Mouse (Mus musculus) forebrain, embryonic 12.5 days (tissue): ENCODE measurements around the gene Isl1. TPM values are rescaled to one million over a fixed set of nuclear protein-coding genes. Genes with fewer than 3 reads are reported as not detected.
A peak's percentile ranks its signal among the peaks of the same experiment; 100 is the strongest.

Source experiments
- ATAC-seq: fragments of 200-750 bp; cut with Nextera tagmentation; 2 replicates; pipeline ENCODE4 v1.8.0; 2017; ENCODE audit warnings: moderate TSS enrichment; ENCODE audit not compliant: low FRiP score
- H3K27ac ChIP-seq: fragments of 300-500 bp; sonication (generic); 2 replicates; pipeline ENCODE4 v1.5.1; 2016; ENCODE audit warnings: mild to moderate bottlenecking
- H3K27me3 ChIP-seq: fragments of 300-500 bp; sonication (generic); 2 replicates; pipeline ENCODE4 v1.6.1; 2016; ENCODE audit warnings: mild to moderate bottlenecking
- H3K36me3 ChIP-seq: fragments of 300-500 bp; sonication (generic); replicated peaks from 2 replicates; pipeline ENCODE4 v1.6.1; 2016; ENCODE audit warnings: mild to moderate bottlenecking
- H3K4me1 ChIP-seq: fragments of 300-500 bp; sonication (generic); 2 replicates; pipeline ENCODE4 v1.6.1; 2016
- H3K4me2 ChIP-seq: fragments of 300-500 bp; sonication (generic); 2 replicates; pipeline ENCODE4 v1.6.1; 2016; ENCODE audit warnings: mild to moderate bottlenecking, moderate library complexity
- H3K4me3 ChIP-seq: fragments of 300-500 bp; sonication (generic); replicated peaks from 2 replicates; pipeline ENCODE4 v1.5.1; 2016; ENCODE audit warnings: mild to moderate bottlenecking
- H3K9ac ChIP-seq: fragments of 300-500 bp; sonication (generic); 2 replicates; pipeline ENCODE4 v1.6.1; 2016; ENCODE audit warnings: mild to moderate bottlenecking
- H3K9me3 ChIP-seq: fragments of 300-500 bp; sonication (generic); 2 replicates; pipeline ENCODE4 v1.6.1; 2016
- WGBS: fragments of 180-500 bp; shearing (Covaris S2); methylation state at CpG from one replicate; pipeline ENCODE4 v1.1.7; 2016; 5-methylcytosine and 5-hydroxymethylcytosine counted together
- polyA plus RNA-seq: library from polyadenylated mRNA; unstranded; fragments of >200 nt; fragmentation: Nextera tagmentation; extraction: Ambion mirVana; gene quantifications from 2 replicates; pipeline ENCODE4 v1.2.1, GENCODE M21; 2016

The Isl1 gene
- polyA plus RNA-seq, 1 experiment from 2014 or later = 65.6 TPM

DNA sequence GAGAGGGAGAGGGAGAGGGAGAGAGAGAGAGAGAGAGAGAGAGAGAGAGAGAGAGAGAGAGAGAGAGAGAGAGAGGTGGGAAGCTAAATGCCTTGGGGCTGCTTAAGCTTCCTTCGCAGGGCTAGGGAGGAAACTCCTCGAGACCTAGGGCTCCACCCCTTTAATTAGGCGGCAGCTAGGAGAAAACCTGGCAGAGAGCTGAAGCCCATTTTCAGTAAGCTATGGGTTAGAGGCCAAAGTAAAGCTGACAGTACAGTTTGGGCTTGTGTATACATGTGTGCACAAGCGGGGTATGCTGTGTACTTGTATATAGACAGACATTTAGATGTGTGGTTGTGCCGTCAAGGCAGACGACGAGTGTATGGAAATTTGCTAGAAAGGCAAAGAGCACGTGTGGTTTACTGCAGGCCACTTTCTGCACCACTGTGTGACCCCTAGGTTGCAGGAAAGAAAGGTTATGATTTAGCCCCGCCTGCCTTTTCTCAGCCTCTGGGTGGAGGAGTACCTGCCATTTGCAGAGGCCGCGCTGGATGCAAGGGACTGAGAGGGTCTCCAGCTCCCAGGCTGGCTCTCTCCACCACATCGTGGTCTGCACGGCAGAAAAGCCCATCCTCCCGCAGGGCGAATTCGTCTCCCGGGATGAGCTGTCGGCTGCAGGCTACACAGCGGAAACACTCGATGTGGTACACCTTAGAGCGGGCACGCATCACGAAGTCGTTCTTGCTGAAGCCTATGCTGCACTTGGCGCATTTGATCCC, 4.6 kb downstream of the Isl1 start:
- Histone ChIP-seq H3K27ac (peak overlapping the region; percentile 37; the same call in 1 of the 2 replicates), H3K36me3 (no peaks in the 10 kb centered on the region), H3K4me2 (peak overlapping the region; percentile 45), H3K4me3 (peak overlapping the region; percentile 33), H3K9me3 (no peaks in the 10 kb centered on the region), H3K4me1 (peaks cover 10% of the 10 kb centered on the region; the same call in 1 of the 2 replicates), H3K9ac (peak overlapping the region; percentile 40; the same call in 1 of the 2 replicates), H3K27me3 (peaks cover 84% of the 10 kb centered on the region)
- WGBS = under 1% methylated on average over 25 of the region's 25 CpGs
- ATAC-seq = no peak

GRCm38 (mm10) chr13:116303766-116304165, 5.7 kb downstream of the Isl1 start:
- Histone ChIP-seq H3K36me3 (no peaks in the 10 kb centered on the region), H3K9me3 (no peaks in the 10 kb centered on the region), H3K4me1 (0 out of 2 replicates have a peak, but pooled peaks cover 5% of the 10 kb centered on the region), H3K9ac (0 out of 2 replicates have a peak overlapping the region, but pooled peaks have one; percentile 33), H3K27me3 (peaks cover 82% of the 10 kb centered on the region), H3K4me2 (peak overlapping the region; percentile 45), H3K27ac (peak overlapping the region; percentile 25; the same call in 1 of the 2 replicates), H3K4me3 (peak overlapping the region; percentile 25)
- WGBS = 2% methylated on average over 6 of the region's 6 CpGs
- ATAC-seq = no peak

GRCm38 (mm10) chr13:116302861-116303260, 6.6 kb downstream of the Isl1 start:
- 0 out of 2 replicates have a peak, but pooled peaks cover 5% of the 10 kb centered on the region for H3K4me1 ChIP-seq
- ATAC-seq = no peak
- peak overlapping the region; percentile 29 for H3K4me2 ChIP-seq
- H3K9me3 ChIP-seq = no peaks in the 10 kb centered on the region
- H3K27me3 ChIP-seq = peaks cover 85% of the 10 kb centered on the region
- 4% methylated on average over 15 of the region's 15 CpGs for WGBS
- H3K9ac ChIP-seq = peak overlapping the region; percentile 38; the same call in 1 of the 2 replicates
- H3K27ac ChIP-seq = peak overlapping the region; percentile 13; the same call in 1 of the 2 replicates
- H3K36me3 ChIP-seq = no peaks in the 10 kb centered on the region
- peak overlapping the region; percentile 25 for H3K4me3 ChIP-seq

DNA sequence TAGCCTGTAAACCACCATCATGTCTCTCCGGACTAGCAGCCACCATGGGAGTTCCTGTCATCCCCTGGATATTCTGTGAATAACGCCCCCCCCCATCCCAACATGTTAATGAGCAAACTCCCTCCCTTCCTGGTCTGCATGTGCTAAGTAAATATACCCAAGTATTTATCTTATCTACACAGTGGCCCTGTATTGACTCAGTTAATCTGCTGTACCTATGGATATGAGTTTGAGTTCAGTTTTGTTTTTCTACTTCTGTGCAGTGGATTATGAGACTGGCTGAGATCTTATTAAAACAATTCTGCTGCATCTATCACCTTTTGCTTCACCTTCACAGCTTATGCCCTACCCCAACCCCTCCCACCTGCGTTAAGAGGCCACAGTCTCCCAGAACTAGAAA, 7.8 kb downstream of the Isl1 start:
- peaks cover 91% of the 10 kb centered on the region for H3K27me3 ChIP-seq
- WGBS = 3% methylated on average over 3 of the region's 3 CpGs
- H3K27ac ChIP-seq = no peak overlapping the region
- H3K4me1 ChIP-seq = peaks cover 10% of the 10 kb centered on the region
- H3K36me3 ChIP-seq = no peaks in the 10 kb centered on the region
- H3K4me2 ChIP-seq = no peak overlapping the region
- no peak for ATAC-seq
- no peaks in the 10 kb centered on the region for H3K9me3 ChIP-seq
- H3K4me3 ChIP-seq = no peak overlapping the region
- no peak overlapping the region for H3K9ac ChIP-seq

- Histone ChIP-seq H3K9ac (no peak overlapping the region), H3K9me3 (no peaks in the 10 kb centered on the region), H3K4me2 (no peak overlapping the region), H3K27ac (no peak overlapping the region), H3K4me3 (no peak overlapping the region), H3K27me3 (peaks cover 83% of the 10 kb centered on the region), H3K36me3 (no peaks in the 10 kb centered on the region), H3K4me1 (peaks cover 5% of the 10 kb centered on the region)
- 6% methylated on average over 7 of the region's 7 CpGs for WGBS
- no peak for ATAC-seq
These were observed 10.2 kb downstream of the Isl1 start for GRCm38 (mm10) chr13:116299241-116299640.

DNA sequence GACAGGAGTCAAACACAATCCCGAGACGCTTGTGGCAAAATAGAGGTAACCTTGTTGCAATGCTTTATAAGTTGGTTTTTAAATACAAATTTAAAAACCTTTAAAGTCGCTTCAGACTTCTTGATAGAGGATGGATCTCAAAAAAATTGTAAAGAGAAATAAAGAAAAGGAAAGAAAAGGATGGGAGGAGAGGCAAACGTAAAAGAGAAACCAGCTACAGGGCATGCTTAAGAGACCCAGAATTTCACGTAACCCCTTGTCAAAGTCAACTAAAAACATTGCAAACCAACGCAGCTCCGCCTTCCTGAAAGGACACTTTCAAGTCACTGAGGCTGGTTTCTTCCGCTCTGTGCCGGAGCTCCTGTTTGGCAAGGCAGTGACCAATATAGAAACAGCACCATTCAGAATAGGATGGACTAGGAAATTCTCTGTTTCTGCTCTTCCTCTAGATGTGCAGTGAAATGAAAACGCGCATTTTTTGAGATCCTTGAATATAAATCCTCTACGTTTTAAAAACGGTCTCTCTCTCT, 10.8 kb downstream of the Isl1 start:
- no peak for ATAC-seq
- Histone ChIP-seq H3K27me3 (peaks cover 83% of the 10 kb centered on the region), H3K27ac (no peak overlapping the region), H3K9ac (no peak overlapping the region), H3K4me3 (no peak overlapping the region), H3K9me3 (no peaks in the 10 kb centered on the region), H3K36me3 (no peaks in the 10 kb centered on the region), H3K4me2 (no peak overlapping the region), H3K4me1 (peaks cover 11% of the 10 kb centered on the region)
- WGBS = 4% methylated on average over 13 of the region's 13 CpGs

- no peaks in the 10 kb centered on the region for H3K9me3 ChIP-seq
- no peak overlapping the region for H3K9ac ChIP-seq
- no peak overlapping the region for H3K4me2 ChIP-seq
- H3K27ac ChIP-seq = no peak overlapping the region
- no peaks in the 10 kb centered on the region for H3K36me3 ChIP-seq
- H3K27me3 ChIP-seq = peaks cover 83% of the 10 kb centered on the region
- peaks cover 13% of the 10 kb centered on the region for H3K4me1 ChIP-seq
- 3% methylated on average over 8 of the region's 8 CpGs for WGBS
- ATAC-seq = no peak
- no peak overlapping the region for H3K4me3 ChIP-seq
These were observed 11.5 kb downstream of the Isl1 start for GRCm38 (mm10) chr13:116298001-116298400.

DNA sequence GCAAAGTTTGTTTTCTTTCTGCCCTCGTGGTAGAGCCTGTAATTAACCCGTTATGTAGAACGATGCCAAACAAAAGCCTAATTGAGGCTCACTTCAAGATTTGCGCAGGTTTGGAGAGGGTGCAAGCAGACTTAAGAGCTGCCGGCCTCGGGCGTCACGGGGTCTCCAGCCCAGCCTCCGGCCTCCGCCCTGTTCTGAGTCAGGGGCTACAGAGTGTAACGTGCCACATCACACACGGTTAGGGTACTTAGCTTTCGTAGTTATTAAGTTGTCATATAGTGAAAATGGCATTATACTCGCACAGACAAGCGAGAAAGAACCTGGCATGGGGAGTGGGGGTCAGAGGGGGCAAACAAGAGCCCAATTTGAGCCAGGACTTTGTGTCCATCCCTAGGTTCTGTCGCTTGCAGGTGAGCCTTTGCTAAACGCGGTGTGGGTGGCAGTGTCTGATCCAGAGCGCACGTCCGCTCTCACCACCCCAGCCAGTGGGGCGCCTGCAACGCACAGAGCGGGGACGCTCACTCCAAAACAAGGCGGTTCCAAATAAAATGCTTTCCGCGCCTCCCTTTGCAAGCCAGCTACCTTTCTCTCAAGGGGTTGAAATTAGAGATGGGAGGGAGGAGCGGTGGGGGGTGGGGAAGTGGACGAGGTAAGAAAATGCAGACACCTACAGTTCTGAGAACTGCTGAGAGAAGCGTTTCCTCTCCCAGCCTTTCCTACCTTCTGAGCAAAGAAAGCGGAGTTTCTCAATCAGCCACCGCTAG, 12.3 kb downstream of the Isl1 start:
- under 1% methylated on average over 33 of the region's 33 CpGs for WGBS
- Histone ChIP-seq H3K27ac (no peak overlapping the region), H3K4me2 (peak overlapping the region; percentile 3; the same call in 1 of the 2 replicates), H3K4me3 (no peak overlapping the region; the same call in 1 of the 2 replicates), H3K4me1 (peaks cover 13% of the 10 kb centered on the region), H3K36me3 (no peaks in the 10 kb centered on the region), H3K9me3 (no peaks in the 10 kb centered on the region), H3K9ac (no peak overlapping the region), H3K27me3 (peaks cover 82% of the 10 kb centered on the region)
- ATAC-seq = peak; percentile 67

DNA sequence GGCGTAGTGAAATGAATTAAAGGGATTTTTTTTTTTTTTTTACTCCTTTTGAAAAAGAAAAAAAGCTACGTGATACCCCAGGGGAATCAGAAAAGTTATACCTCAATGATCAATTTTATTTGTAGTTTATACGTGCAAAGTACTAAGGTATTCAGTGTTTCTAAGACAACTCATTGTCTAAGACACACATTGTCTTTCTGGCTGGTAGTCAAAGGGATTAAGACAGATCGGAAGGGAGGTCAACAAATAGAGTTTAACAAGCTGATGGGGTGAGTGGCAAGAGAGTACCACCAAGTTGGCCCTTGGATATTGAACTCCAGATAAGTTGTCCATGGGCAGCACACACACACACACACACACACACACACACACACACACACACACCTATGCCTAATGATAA, 14.1 kb downstream of the Isl1 start:
- no peaks in the 10 kb centered on the region for H3K9me3 ChIP-seq
- H3K4me1 ChIP-seq = peaks cover 13% of the 10 kb centered on the region
- H3K4me3 ChIP-seq = no peak overlapping the region
- no peak overlapping the region for H3K27ac ChIP-seq
- no peak for ATAC-seq
- H3K4me2 ChIP-seq = no peak overlapping the region
- no peak overlapping the region for H3K9ac ChIP-seq
- 3% methylated on average over 4 of the region's 4 CpGs for WGBS
- no peaks in the 10 kb centered on the region for H3K36me3 ChIP-seq
- peaks cover 70% of the 10 kb centered on the region for H3K27me3 ChIP-seq

DNA sequence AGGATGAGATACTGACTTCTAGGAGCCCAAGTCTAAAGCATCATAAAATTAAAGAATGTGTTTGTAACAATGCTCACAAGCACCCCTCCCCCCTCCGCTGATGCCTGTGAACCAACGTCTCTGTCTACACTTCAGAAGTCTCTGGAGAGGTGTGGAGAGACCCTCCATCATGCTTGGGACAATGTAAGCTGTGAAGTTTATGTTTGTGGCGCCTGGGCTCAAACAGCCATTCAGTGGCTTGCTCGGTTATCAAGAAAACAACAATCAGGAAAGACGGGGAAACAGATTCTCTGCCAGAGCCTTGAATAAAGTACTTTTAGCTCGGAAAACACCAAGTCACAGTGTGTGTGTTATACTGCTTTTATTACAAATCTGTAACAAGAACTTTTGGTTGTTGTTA, 14.8 kb downstream of the Isl1 start:
- Histone ChIP-seq H3K36me3 (no peaks in the 10 kb centered on the region), H3K9me3 (no peaks in the 10 kb centered on the region), H3K4me1 (peaks cover 13% of the 10 kb centered on the region), H3K9ac (no peak overlapping the region), H3K4me2 (no peak overlapping the region), H3K4me3 (no peak overlapping the region), H3K27ac (no peak overlapping the region), H3K27me3 (peaks cover 70% of the 10 kb centered on the region)
- no peak for ATAC-seq
- 2% methylated on average over 6 of the region's 6 CpGs for WGBS

- H3K36me3 ChIP-seq = no peaks in the 10 kb centered on the region
- ATAC-seq = peak; percentile 22; the same call in 1 of the 2 replicates
- H3K27ac ChIP-seq = no peak overlapping the region
- WGBS = 0% methylated on average over 11 of the region's 11 CpGs
- peak overlapping the region; percentile 19 for H3K4me3 ChIP-seq
- H3K4me2 ChIP-seq = peak overlapping the region; percentile 39
- no peaks in the 10 kb centered on the region for H3K9me3 ChIP-seq
- no peak overlapping the region for H3K9ac ChIP-seq
- peaks cover 13% of the 10 kb centered on the region for H3K4me1 ChIP-seq
- H3K27me3 ChIP-seq = peaks cover 64% of the 10 kb centered on the region
These were observed 15.4 kb downstream of the Isl1 start for GRCm38 (mm10) chr13:116294151-116294461.
